Mouse (Mus musculus) liver, embryonic 14.5 days (tissue): ENCODE data around the gene Lrmda.

Source experiments
- CTCF ChIP-seq: IDR thresholded peaks from 2 replicates; pipeline ENCODE4 v1.5.1; 2016; ENCODE audit warnings: antibody characterized with exemption, low read depth, control low read depth
- EP300 ChIP-seq: IDR thresholded peaks from 2 replicates; pipeline ENCODE4 v1.6.1; 2016; ENCODE audit warnings: antibody characterized with exemption, low read depth

- TF ChIP-seq CTCF (no peak), EP300 (no peak)
Measured at GRCm38 (mm10) chr14:22014315-22014714, 5.2 kb upstream of the Lrmda start.
